Mouse (Mus musculus) G1E (cell line): ENCODE measurements around the gene Lrig2. TPM values are rescaled to one million over a fixed set of nuclear protein-coding genes. Genes with fewer than 3 reads are reported as not detected.

Experiments used
- ATAC-seq: 2 replicates; pipeline ENCODE4 v1.8.0; 2016; ENCODE audit warnings: mild to moderate bottlenecking; ENCODE audit not compliant: insufficient number of reproducible peaks, poor library complexity, low FRiP score, severe bottlenecking; ENCODE audit errors: extremely low read depth
- DNase-seq: peaks from one replicate; pipeline ENCODE4 v3.0.0; 2012; ENCODE audit warnings: low spot score
- H3K27me3 ChIP-seq: 2 replicates; pipeline ENCODE4 v1.6.1; 2012; ENCODE audit warnings: mild to moderate bottlenecking, low read length, inconsistent platforms; ENCODE audit not compliant: insufficient read depth
- H3K36me3 ChIP-seq: replicated peaks from 2 replicates; pipeline ENCODE3; 2012; ENCODE audit warnings: mild to moderate bottlenecking, inconsistent platforms
- H3K4me1 ChIP-seq: 2 replicates; pipeline ENCODE4 v1.6.1; 2012; ENCODE audit warnings: low read depth, low read length, inconsistent platforms, mixed read lengths; ENCODE audit not compliant: insufficient read depth
- H3K4me3 ChIP-seq: 2 replicates; pipeline ENCODE4 v1.5.1; 2012; ENCODE audit warnings: low read depth, mild to moderate bottlenecking, inconsistent platforms, low read length, moderate library complexity, mixed read lengths
- H3K9me3 ChIP-seq: replicated peaks from 2 replicates; pipeline ENCODE4 v1.6.1; 2012; ENCODE audit warnings: inconsistent platforms
- CTCF ChIP-seq: IDR thresholded peaks from 2 replicates; pipeline ENCODE4 v1.5.1; 2012; ENCODE audit warnings: low read depth, low read length, inconsistent platforms, mixed read lengths
- GATA1 ChIP-seq: IDR thresholded peaks from 2 replicates; pipeline ENCODE4 v1.6.1; 2012; ENCODE audit warnings: borderline replicate concordance, low read length, inconsistent platforms, mixed read lengths
- GATA2 ChIP-seq: IDR thresholded peaks from 2 replicates; pipeline ENCODE4 v1.6.1; 2012; ENCODE audit warnings: low read depth, low read length, inconsistent platforms, borderline replicate concordance
- POLR2AphosphoS5 ChIP-seq: IDR thresholded peaks from 2 replicates; pipeline ENCODE4 v1.6.1; 2012; ENCODE audit warnings: low read depth, low read length, inconsistent platforms; ENCODE audit not compliant: insufficient replicate concordance
- TAL1 ChIP-seq: conservative IDR thresholded peaks from 2 replicates; pipeline ENCODE4 v1.6.1; 2012; ENCODE audit warnings: low read depth, low read length, inconsistent platforms, mixed read lengths
- polyA plus RNA-seq: library from polyadenylated mRNA; stranded (reverse); fragments of >175 nt; gene quantifications from 2 replicates; pipeline ENCODE4 v1.2.3, GENCODE M21; 2012
- total RNA-seq, 2 experiments: library from RNA; stranded (forward) in 1 of 2; stranded (reverse) in 1 of 2; fragments of 200-1000 nt in 1 of 2; fragments of >200 nt in 1 of 2; fragmentation: Nextera tagmentation in 1 of 2; gene quantifications; 2 replicates each; pipeline ENCODE4 v1.2.3; 2014 to 2017

Gene Lrig2
- total RNA-seq (2014; fragmentation: Nextera tagmentation) (14.2 and 20.5 TPM in 2 replicates), total RNA-seq (2017) (15.7 and 18.2 TPM in 2 replicates), polyA plus RNA-seq (1.6 and 1.9 TPM in 2 replicates)

DNA sequence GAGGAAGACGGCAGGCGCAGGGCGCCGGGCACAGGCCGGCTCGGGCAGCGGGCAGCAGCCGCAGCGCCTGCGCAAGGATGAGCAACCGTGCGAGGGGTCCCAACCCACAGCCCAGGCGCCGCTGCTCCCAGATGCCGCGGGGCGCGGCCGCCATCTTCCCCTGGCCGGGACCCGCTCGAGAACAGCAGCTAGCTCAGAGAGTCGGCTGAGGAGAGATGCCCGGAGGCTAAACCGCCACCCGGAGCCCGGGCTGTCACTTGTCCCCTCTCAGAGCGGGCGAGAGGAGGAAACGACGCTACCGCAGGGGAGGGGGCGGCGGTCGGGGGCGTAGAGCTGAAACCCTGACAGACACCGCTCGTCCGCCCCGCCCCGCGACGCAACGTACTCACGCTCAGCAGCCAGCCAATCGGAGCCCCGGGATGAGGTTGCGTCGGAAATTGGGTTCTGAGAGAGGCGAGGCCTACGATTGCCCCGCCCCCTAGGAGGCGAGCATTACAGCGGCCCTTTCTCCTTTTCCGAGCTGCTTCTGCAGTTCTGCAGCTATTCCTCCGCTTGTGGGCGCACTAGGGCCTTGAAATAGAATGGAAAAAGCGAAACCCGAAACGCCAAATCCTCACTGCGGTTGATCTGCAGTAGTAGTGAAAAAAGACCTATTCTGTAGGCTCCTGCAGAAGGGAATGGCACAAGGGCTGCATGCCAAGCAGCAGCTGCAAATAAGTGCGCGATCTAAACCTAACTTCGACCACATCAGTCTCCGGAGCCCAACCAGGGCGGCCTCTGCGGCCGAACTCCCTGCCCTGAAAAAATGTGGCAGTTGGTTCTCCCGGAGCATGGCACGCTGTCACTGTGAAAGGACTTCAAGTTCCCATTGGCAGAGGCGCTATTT is at the start of gene Lrig2:
Gene Lrig2 (minus strand): TSS at position 381 of the 886 bp plus-strand sequence.
- H3K9me3 ChIP-seq = no peaks in the 10 kb centered on the region
- peak; percentile 99 for ATAC-seq
- peak within 1 kb of the TSS; percentile 96 for H3K4me3 ChIP-seq
- peak; percentile 96 for DNase-seq
- H3K27me3 ChIP-seq = no peaks in the 10 kb centered on the region
- no peak for TF ChIP-seq GATA2
- TF ChIP-seq CTCF = peak; percentile 15; the same call in 1 of the 2 replicates
- H3K36me3 ChIP-seq = no peaks in the 10 kb centered on the region
- H3K4me1 ChIP-seq = peaks cover 21% of the 10 kb centered on the region

DNA sequence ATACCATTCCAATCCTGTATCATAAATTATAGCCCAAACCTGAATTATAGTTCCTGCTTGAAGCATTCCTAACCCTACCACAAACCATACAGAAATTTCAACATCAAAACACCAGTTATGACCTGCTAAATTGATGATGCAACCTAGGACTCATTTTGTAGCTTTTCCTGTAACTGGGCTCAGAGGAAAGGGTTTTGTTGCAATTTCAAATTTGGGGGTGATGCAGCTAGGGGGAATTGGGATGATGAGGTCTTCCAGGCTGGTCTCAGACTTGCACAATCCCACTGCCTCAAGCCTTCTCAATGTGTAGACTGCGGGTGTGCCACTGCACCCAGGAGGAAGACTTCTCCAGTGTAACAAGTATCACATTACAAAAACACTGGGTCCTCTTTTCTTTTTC is 44.9 kb upstream of the Lrig2 start:
- DNase-seq = no peak
- no peak for ATAC-seq
- Histone ChIP-seq H3K4me3 (no peak overlapping the region), H3K9me3 (no peaks in the 10 kb centered on the region), H3K36me3 (no peaks in the 10 kb centered on the region), H3K4me1 (no peaks in the 10 kb centered on the region), H3K27me3 (peaks cover 3% of the 10 kb centered on the region; the same call in 1 of the 2 replicates)
- TF ChIP-seq POLR2AphosphoS5 = no peak
- no peak for TF ChIP-seq TAL1

DNA sequence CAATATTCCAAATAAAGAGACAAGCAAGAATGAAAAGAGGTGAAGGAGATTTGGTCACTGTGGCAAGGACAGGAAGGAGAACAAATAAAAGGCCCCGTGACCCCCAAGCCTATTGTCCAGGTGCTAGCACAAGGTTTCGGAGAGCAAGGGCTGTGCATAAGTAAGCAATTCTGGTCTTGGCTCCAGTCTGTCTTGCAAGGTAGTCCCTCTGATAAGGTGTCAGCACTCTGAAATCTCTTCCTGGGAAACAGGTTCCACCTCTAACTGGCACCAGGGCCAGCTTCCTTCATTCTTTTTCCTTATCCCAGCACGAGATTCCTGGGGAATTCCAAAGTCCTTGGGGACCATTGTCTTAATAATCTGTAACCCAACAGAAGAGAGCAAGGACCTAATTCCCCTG is 38.9 kb upstream of the Lrig2 start:
- TF ChIP-seq CTCF = no peak
- TF ChIP-seq TAL1 = no peak
- TF ChIP-seq GATA2 = no peak
- no peak for TF ChIP-seq GATA1
- TF ChIP-seq POLR2AphosphoS5 = no peak
- no peak overlapping the region for H3K4me3 ChIP-seq
- no peak for DNase-seq
- no peaks in the 10 kb centered on the region for H3K9me3 ChIP-seq
- no peaks in the 10 kb centered on the region for H3K36me3 ChIP-seq
- peaks cover 14% of the 10 kb centered on the region; the same call in 1 of the 2 replicates for H3K27me3 ChIP-seq
- no peak for ATAC-seq
- H3K4me1 ChIP-seq = no peaks in the 10 kb centered on the region

DNA sequence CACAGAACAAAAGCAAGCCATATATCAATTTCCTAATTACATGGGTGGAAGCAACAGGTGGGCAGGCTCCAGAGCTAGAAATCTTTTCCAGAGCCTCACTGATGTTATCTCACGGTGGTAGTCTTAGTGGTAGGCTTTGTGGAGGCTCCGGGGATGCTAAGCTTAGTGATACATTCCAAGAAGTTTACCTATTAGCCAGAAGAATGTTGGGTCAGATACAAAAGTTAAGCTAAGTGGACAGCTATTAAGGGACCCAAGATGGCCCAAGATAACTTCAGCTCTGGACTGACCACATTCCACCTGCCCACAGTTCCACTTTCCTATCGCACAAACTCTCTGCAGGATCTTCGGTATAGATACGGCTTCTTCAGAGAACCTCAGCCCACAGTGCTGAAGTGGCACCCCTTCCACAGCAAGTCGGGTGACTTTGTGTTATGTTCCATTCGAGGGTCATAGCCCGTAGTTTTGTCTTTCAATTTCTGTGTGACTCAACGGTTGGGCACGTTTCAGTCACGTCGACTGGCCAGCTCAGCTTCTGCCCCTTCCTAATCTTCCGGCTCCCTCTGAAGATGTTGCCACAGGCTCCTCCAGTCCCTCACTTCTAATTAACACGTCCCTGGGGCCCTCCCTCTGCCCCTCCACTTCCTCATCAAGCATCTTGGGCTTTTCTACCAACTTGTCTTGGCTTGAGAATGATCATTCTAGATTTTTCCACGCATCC is 36.8 kb upstream of the Lrig2 start:
- no peak for ATAC-seq
- no peak for DNase-seq

DNA sequence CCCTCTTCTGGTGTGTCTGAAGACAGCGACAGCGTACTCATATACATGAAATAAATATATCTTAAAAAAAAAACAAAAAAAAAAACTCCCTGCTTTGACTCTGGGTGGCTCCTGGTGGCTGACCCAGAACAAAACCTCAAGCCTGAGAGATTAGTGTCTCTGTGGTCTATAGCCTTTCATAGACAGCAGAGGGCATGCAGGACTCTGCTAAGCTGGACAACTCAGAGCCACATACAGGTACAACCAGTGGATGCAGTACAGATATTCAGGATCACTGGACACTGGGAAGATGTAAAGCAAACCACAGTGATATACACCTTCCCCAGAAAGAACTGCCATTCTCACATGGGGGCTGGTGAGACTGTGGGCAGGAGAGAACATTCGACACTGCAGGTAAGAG is 32.1 kb upstream of the Lrig2 start:
- TF ChIP-seq GATA1 (no peak), TAL1 (no peak), GATA2 (no peak), POLR2AphosphoS5 (no peak), CTCF (no peak)
- Histone ChIP-seq H3K4me1 (0 out of 2 replicates have a peak, but pooled peaks cover 3% of the 10 kb centered on the region), H3K27me3 (peaks cover 19% of the 10 kb centered on the region), H3K36me3 (no peaks in the 10 kb centered on the region), H3K4me3 (no peak overlapping the region), H3K9me3 (no peaks in the 10 kb centered on the region)
- DNase-seq = no peak
- no peak for ATAC-seq

More for the DNA sequence above, 36.8 kb upstream of the Lrig2 start:
- Histone ChIP-seq H3K4me1 (no peaks in the 10 kb centered on the region), H3K9me3 (no peaks in the 10 kb centered on the region), H3K27me3 (peaks cover 20% of the 10 kb centered on the region), H3K4me3 (no peak overlapping the region), H3K36me3 (no peaks in the 10 kb centered on the region)
- TF ChIP-seq CTCF (no peak), GATA1 (no peak), POLR2AphosphoS5 (no peak), TAL1 (no peak), GATA2 (no peak)

DNA sequence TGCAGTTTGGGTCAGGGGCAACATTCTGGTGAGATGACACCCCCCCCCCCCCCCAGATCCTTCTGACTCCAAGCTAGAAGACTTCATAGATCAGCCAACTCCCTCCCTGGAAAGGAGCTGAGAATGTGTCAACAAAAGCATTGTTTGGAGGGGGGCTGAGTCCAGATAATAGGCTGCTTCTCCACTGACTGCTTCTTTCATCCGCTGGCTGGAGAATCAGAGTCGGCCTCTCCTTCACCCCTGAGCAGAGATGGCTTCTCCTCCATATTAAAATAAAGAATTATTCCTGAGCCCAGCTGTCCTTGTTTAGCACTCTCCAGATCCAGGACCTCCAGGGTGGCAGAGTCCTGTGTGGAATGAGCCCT is 30.3 kb upstream of the Lrig2 start:
- H3K36me3 ChIP-seq = no peaks in the 10 kb centered on the region
- H3K4me1 ChIP-seq = 0 out of 2 replicates have a peak, but pooled peaks cover 3% of the 10 kb centered on the region
- TF ChIP-seq GATA2 (no peak), GATA1 (no peak), CTCF (no peak), TAL1 (no peak), POLR2AphosphoS5 (no peak)
- ATAC-seq = no peak
- no peaks in the 10 kb centered on the region for H3K9me3 ChIP-seq
- no peak for DNase-seq
- H3K4me3 ChIP-seq = no peak overlapping the region
- H3K27me3 ChIP-seq = peaks cover 19% of the 10 kb centered on the region
